Mouse (Mus musculus) brain, embryonic 14.5 days (tissue): Measurements from ENCODE around the gene Dync1h1.
"Not testable (repeated sequence)": the region's sequence is repeated elsewhere in the genome, so short reads cannot be mapped to it uniquely, and the experiment has no call there.

Experiments used
- CTCF ChIP-seq: fragments of 200-500 bp; IDR thresholded peaks from 2 replicates; pipeline ENCODE4 v1.5.1; 2012; ENCODE audit warnings: inconsistent platforms, mild to moderate bottlenecking, moderate library complexity, borderline replicate concordance; ENCODE audit not compliant: insufficient read depth, insufficient read length; ENCODE audit errors: extremely low read depth
- POLR2A ChIP-seq: fragments of 200-500 bp; IDR thresholded peaks from 2 replicates; pipeline ENCODE4 v1.6.1; 2012; ENCODE audit warnings: mild to moderate bottlenecking, inconsistent platforms, borderline replicate concordance; ENCODE audit not compliant: poor library complexity, insufficient read depth, insufficient read length, severe bottlenecking; ENCODE audit errors: extremely low read depth

DNA sequence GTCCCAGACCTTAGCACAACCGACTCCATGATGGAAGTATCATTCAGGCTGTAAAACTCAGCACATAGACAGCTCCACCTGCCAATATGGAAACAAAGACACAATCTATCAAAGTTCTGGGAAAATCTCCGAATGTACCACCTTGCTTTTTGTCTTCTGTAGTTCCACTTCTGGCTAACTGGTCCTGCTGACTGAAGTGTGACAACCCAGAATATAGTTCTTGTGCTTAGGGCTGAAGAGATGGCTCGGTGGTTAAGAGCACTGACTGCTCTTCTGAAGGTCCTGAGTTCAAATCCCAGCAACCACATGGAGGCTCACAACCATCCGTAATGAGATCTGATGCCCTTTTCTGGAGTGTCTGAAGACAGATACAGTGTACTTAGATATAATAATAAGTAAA, 104.2 kb downstream of the Dync1h1 start:
- not testable (repeated sequence) for TF ChIP-seq CTCF, POLR2A
